Mouse (Mus musculus) kidney, adult 11 months (tissue): ENCODE measurements around the gene Elp4.

ENCODE experiments used
- DNase-seq: peaks from one replicate; pipeline ENCODE4 v3.0.0; 2022

The Elp4 gene

GRCm38 (mm10) chr2:105669371-105669861 is 234.9 kb downstream of the Elp4 start:
- no peak for DNase-seq

DNA sequence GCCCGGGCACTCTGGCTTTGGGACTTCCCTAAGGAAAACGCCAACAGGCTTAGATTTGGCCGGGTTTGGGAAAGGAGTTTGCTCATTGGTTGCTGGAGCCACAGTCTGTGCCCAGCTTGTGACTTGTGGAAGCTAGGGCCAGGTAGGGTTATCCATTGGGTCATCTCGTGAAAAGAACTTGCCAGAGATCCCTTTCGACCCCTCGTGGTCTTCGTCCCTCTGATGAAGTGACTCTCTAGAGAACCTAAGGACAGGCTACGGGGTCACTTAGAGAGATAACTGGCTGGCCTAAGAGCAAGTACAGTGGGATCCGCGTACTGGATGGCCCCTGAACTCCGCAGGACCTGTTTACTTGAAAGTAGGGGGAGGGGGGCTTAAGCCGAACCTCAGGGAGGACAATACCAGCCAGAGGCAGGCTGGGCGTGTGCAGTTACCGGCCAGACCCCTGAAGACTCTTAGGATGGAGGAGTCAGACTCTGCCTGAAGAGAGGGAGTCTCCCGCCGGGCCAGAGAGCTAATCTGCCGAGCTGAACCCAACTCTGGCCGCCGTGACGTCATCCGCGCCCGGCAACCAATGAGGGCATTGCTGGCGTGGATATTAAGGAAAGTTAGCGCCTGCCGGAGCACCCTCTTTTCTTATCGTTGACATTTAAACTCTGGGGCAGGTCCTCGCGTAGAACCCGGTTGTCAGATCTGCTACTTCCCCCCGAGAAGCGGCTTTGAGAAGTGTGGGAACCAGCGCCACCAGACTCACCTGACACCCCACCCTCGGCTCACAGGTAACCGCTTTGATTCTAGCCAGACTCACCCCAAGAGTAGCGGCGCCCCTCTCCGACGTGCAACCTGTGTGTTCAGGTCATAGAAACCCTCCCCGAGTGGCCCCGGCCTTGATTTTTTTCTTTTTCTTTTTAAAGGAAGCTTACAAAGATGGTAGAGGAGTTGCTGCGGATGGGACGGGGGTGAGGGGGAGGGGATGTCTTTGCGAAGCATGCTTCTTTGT is 235.8 kb downstream of the Elp4 start, which contains the start of gene Pax6:
Gene Pax6 (plus strand): TSS at position 630 of the 1,000 bp plus-strand sequence.
- DNase-seq = no peak

DNA sequence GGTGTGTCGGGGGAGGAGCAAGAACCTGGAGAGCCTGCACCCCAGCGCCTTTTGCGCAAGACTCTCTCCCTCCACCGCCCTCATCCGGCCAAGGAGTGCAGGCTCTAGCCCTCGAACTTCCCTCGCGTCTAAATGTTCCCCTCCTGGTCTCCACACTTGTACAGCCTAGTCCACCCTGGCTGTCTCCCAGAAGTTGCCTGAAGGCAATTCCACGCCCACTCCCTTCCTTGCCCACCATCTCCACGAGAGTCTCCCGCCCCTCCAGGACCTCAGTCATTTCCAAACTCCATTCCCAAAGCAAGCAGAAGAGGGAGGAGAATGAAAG is 236.8 kb downstream of the Elp4 start:
- DNase-seq = no peak

GRCm38 (mm10) chr2:105666763-105667625 is 237.4 kb downstream of the Elp4 start:
- no peak for DNase-seq

DNA sequence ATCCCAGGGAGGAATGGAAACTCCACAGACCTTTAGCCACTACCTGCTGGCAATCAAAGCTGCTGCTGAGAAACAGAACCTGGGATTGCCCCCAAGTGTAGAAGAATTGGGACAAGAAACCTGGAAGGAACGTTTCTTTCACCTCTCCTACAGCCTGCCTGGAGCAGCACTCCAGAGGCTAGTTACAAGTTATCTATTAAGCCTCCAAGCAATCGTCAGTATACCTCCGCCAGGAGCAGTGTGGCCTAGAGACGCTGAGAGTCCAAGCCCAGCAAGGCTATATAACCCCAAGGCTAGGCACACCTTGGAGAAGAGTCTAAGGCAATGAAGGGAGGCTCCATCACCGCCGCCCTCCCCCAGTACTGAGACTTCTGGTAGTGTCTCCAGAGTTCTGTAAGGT is 238.0 kb downstream of the Elp4 start:
- DNase-seq = no peak

DNA sequence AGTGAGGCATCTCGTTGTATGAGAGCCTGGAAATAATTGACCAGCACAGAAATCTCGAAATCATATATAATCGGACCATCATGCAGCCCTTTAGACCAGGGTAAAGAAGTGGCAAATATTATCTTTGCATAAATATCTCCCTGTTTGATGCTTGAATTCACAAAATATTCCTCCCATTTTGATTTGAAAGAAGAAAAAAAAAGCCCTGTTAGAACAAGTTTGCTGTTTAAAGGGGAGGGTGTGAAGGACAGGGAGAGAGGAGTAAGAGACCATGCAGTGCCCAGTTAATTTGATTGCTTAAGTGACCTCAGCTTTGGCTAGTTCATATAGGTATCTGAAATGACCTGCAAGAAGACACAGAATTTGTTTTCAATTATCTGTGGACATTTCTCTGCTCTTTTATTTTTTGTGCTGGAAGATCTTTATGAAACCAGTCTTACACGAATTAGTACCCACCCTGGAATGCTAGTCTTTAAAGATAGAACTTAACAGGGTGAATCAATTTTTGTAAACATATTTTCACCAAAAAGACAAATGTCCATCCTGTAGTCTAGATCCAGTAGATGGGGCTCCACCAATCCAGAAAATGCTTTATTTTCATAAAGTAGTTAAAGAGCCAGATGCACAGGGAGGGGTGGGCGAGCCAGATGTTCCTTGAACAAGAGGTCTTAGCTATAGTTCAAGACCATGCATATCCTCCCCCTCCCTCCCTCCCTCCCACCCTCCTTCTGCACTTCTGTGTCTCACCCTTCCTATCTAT is 238.7 kb downstream of the Elp4 start:
- no peak for DNase-seq

DNA sequence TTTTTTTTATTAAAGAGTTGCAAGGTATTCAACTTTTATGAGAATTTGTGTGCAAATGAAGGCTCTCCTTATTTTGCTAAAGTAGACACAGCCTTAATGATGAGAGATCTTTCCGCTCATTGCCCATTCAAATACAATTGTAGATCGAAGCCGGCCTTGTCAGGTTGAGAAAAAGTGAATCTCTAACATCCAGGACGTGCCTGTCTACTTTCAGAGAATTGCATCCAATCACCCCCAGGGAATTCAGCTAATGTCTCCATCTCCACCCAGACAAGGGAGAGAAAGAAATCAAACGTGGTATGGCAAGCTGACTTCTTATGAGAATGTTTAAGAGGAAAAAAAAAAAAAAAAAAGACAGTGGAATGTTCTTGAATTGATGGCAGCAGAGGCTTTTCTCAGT is 239.4 kb downstream of the Elp4 start:
- DNase-seq = no peak

GRCm38 (mm10) chr2:105663101-105663511 is 241.3 kb downstream of the Elp4 start:
- no peak for DNase-seq

DNA sequence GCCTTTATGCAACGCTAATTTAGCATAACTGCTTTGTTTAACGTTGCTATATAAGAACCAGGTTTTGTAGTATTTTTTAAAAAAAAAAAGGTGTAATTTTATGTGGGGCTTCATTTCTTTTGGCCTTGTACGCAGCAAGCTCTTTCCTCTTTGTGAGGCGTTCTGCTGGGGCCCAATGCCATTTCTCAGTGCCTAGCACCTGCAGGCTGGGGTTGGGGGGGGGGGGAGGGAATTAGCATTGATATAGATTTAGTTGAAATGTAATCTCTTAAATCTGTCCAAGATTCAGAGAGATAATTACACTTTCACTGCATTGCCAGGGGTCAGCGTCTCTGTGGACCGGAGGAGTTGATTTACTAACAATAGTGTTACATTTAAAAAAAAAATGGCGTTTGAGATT is 241.8 kb downstream of the Elp4 start:
- DNase-seq = no peak

- no peak for DNase-seq
Observed at GRCm38 (mm10) chr2:105662121-105662520, 242.2 kb downstream of the Elp4 start.

GRCm38 (mm10) chr2:105661623-105662066 is 242.7 kb downstream of the Elp4 start:
- DNase-seq = no peak

DNA sequence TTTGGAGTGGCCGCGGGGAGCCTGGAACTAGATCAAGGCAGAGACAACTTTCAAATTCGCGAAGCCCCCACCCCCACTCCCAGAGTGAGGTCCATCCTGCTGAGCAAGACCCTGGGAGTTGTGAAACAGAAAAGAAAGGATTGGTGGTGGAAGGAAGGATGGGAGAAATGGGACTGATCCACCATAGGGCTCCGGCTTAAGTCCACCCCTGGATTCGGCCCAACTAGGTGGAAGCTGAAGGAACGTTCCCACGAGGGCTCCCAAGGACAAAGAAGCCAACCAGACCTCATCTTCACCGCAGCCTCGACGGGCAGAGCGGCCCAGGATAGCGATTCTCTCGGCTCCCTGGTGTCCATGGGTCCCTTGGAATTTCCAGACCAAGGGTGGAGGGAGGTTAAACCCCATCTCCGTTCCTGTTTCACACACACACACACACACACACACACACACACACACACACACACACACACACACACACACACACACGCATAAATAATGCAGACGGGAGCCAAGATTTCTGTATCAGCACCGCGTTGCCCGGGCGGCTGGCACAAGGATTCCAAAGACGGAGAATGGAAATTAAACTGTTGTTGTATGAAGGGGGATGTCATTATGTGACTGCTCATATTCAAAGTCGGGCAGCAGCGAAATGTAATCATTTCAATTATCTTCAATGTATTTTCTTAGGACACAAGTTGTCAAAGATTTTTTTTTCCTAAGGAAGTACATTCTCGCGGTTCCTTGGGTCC is 243.3 kb downstream of the Elp4 start:
- no peak for DNase-seq

DNA sequence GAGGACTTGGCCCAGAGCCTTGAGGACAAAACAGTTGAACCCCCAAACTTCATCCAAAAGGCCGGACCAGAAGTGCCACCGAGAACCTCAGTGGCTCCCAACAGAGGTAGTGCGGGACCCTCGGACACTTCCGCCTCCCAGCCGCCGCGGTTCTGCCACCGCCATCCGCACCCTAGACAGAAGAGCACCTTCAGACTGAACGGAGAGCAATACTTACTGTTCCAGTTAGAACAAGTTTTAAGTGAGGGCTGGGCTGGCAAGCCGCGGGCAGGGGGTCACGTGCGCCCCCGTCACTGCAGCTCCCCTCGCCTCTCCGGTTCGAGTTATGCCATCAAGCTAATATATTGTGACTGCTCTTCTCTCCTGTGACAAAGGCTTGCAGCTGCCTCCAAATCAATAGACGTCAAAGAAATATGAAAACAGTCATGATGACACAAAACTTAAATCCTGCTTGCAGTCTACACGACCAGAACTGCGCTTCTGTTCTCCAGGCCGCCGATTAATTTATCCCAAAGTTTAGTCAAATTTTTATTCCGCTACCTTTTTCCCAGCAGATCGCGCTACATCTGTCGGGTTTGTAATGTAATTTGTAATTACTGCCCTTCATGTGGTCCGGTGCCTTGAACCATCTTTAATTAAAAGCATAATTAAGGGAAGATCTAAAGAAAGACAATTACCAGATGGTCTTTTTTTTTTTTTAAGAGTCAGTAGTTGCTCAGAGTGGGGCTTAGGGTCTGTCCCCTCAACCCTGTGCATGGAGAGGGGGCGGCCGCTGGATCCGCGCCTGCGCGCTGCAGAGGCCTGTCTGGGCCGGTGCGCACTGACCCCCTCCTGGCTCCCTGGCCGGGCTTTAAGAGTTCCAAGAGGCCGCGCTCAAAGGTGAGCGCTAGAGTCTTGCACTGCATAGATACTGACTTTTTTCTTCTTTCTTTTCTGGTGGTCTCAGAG is 244.2 kb downstream of the Elp4 start:
- DNase-seq = no peak

GRCm38 (mm10) chr2:105659350-105659749 is 245.0 kb downstream of the Elp4 start:
- no peak for DNase-seq

DNA sequence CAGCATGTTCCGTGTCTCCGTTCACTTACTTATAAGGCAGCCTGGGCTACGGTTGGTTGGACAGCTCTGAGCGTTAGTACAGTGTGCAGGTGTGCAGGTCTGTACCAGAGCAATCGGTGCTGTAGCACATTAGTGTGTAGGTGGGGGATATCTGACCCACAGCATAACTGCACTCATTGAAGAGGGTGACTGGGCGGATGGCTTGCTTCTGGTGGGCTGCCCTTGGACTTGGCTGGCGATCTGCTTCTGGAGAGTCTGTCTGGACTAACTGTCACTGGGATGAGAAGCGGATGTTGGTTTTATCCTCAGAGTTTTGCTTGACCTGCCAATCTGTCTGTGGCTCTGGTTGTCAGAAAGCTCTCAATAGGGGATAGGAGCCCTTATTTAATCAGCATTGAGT is 247.9 kb downstream of the Elp4 start:
- no peak for DNase-seq
